Mouse (Mus musculus) kidney, postnatal 0 days (tissue): Measurements from ENCODE around the gene Ptpre. TPM values are rescaled to one million over a fixed set of nuclear protein-coding genes. Genes with fewer than 3 reads are reported as not detected.

ENCODE experiments used
- ATAC-seq: fragments of 200-750 bp; cut with Nextera tagmentation; replicated peaks from 2 replicates; pipeline ENCODE4 v1.8.0; 2017; ENCODE audit warnings: low read depth, moderate number of reproducible peaks, moderate TSS enrichment, moderate library complexity; ENCODE audit not compliant: low FRiP score
- DNase-seq: peaks from one replicate; pipeline ENCODE4 v3.0.0-alpha.2; 2016; ENCODE audit warnings: low spot score
- H3K27ac ChIP-seq: fragments of 300-500 bp; sonication (generic); 2 replicates; pipeline ENCODE4 v1.5.1; 2014; ENCODE audit warnings: mild to moderate bottlenecking
- H3K27me3 ChIP-seq: fragments of 300-500 bp; sonication (generic); 2 replicates; pipeline ENCODE4 v1.6.1; 2014; ENCODE audit warnings: low read length, mixed read lengths; ENCODE audit not compliant: insufficient read depth
- H3K36me3 ChIP-seq: fragments of 300-500 bp; sonication (generic); 2 replicates; pipeline ENCODE4 v1.6.1; 2014; ENCODE audit warnings: low read length, mixed read lengths; ENCODE audit not compliant: insufficient read depth
- H3K4me1 ChIP-seq: fragments of 300-500 bp; sonication (generic); replicated peaks from 2 replicates; pipeline ENCODE4 v1.6.1; 2014; ENCODE audit warnings: antibody characterized with exemption, low read length, mixed read lengths; ENCODE audit not compliant: insufficient read depth
- H3K4me2 ChIP-seq: fragments of 300-500 bp; sonication (generic); 2 replicates; pipeline ENCODE4 v1.6.1; 2014; ENCODE audit warnings: mild to moderate bottlenecking, low read length, moderate library complexity, mixed read lengths
- H3K4me3 ChIP-seq: fragments of 300-500 bp; sonication (generic); replicated peaks from 2 replicates; pipeline ENCODE4 v1.5.1; 2014; ENCODE audit warnings: low read depth, low read length
- H3K9ac ChIP-seq: fragments of 300-500 bp; sonication (generic); 2 replicates; pipeline ENCODE4 v1.6.1; 2014; ENCODE audit warnings: low read depth, low read length
- H3K9me3 ChIP-seq: fragments of 300-500 bp; sonication (generic); replicated peaks from 2 replicates; pipeline ENCODE4 v1.6.1; 2016; ENCODE audit warnings: low read length, inconsistent platforms, mixed read lengths
- CTCF ChIP-seq: IDR thresholded peaks from 2 replicates; pipeline ENCODE4 v1.5.1; 2016; ENCODE audit warnings: antibody characterized with exemption, low read depth, mild to moderate bottlenecking, moderate library complexity
- WGBS: fragments of 180-500 bp; shearing (Covaris S2); extraction: QIAGEN DNeasy Blood & Tissue Kit; methylation state at CpG from one replicate; pipeline ENCODE4 v1.1.7; 2014; 5-methylcytosine and 5-hydroxymethylcytosine counted together
- polyA plus RNA-seq: library from polyadenylated mRNA; unstranded; fragments of >200 nt; fragmentation: Nextera tagmentation; extraction: Ambion mirVana; gene quantifications from 2 replicates; pipeline ENCODE4 v1.2.1, GENCODE M21; 2015

Gene Ptpre
- polyA plus RNA-seq, 1 experiment from 2014 or later, result 1.3 TPM

- Histone ChIP-seq H3K9me3 (no peaks in the 10 kb centered on the region), H3K27ac (no peak overlapping the region), H3K9ac (no peak overlapping the region), H3K4me3 (no peak overlapping the region), H3K4me2 (no peak overlapping the region), H3K4me1 (no peaks in the 10 kb centered on the region), H3K27me3 (no peaks in the 10 kb centered on the region), H3K36me3 (no peaks in the 10 kb centered on the region)
- no peak for TF ChIP-seq CTCF
- DNase-seq (no peak), ATAC-seq (no peak)
- 82% methylated on average over 5 of the region's 5 CpGs for WGBS
These were observed 43.8 kb downstream of the Ptpre start for GRCm38 (mm10) chr7:135581128-135581527.

- no peak overlapping the region for H3K27ac ChIP-seq
- H3K27me3 ChIP-seq, result no peaks in the 10 kb centered on the region
These were observed 47.9 kb downstream of the Ptpre start for GRCm38 (mm10) chr7:135585125-135585687.

GRCm38 (mm10) chr7:135586402-135586801 is 49.1 kb downstream of the Ptpre start:
- ATAC-seq, result no peak
- 41% methylated on average over 4 of the region's 4 CpGs for WGBS

More at GRCm38 (mm10) chr7:135585125-135585687, 47.9 kb downstream of the Ptpre start:
- H3K4me2 ChIP-seq, result no peak overlapping the region
- no peaks in the 10 kb centered on the region for H3K4me1 ChIP-seq
- H3K9me3 ChIP-seq, result no peaks in the 10 kb centered on the region
- no peak overlapping the region for H3K9ac ChIP-seq
- no peak for TF ChIP-seq CTCF
- DNase-seq (no peak), ATAC-seq (no peak)
- no peaks in the 10 kb centered on the region for H3K36me3 ChIP-seq
- WGBS, result 81% methylated on average over 1 of the region's 1 CpGs
- H3K4me3 ChIP-seq, result no peak overlapping the region

GRCm38 (mm10) chr7:135587821-135588575 is 50.7 kb downstream of the Ptpre start:
- ATAC-seq (no peak), DNase-seq (no peak)
- TF ChIP-seq CTCF, result no peak
- H3K9ac ChIP-seq, result no peak overlapping the region
- WGBS, result 73% methylated on average over 2 of the region's 2 CpGs
- H3K4me1 ChIP-seq, result no peaks in the 10 kb centered on the region
- no peak overlapping the region for H3K4me3 ChIP-seq
- no peak overlapping the region for H3K27ac ChIP-seq
- no peaks in the 10 kb centered on the region for H3K9me3 ChIP-seq
- no peaks in the 10 kb centered on the region for H3K27me3 ChIP-seq
- no peak overlapping the region for H3K4me2 ChIP-seq
- H3K36me3 ChIP-seq, result no peaks in the 10 kb centered on the region

More at GRCm38 (mm10) chr7:135586402-135586801, 49.1 kb downstream of the Ptpre start:
- no peak for DNase-seq
- H3K4me2 ChIP-seq, result no peak overlapping the region
- no peak overlapping the region for H3K4me3 ChIP-seq
- no peak overlapping the region for H3K9ac ChIP-seq
- no peaks in the 10 kb centered on the region for H3K4me1 ChIP-seq
- TF ChIP-seq CTCF, result no peak
- H3K36me3 ChIP-seq, result no peaks in the 10 kb centered on the region
- H3K27ac ChIP-seq, result no peak overlapping the region
- H3K27me3 ChIP-seq, result no peaks in the 10 kb centered on the region
- H3K9me3 ChIP-seq, result no peaks in the 10 kb centered on the region

GRCm38 (mm10) chr7:135588620-135589309 is 51.5 kb downstream of the Ptpre start:
- no peak for DNase-seq
- no peaks in the 10 kb centered on the region for H3K27me3 ChIP-seq
- TF ChIP-seq CTCF, result no peak
- no peak overlapping the region for H3K9ac ChIP-seq
- H3K4me1 ChIP-seq, result no peaks in the 10 kb centered on the region
- no peak overlapping the region for H3K4me3 ChIP-seq
- no peak overlapping the region for H3K4me2 ChIP-seq
- H3K27ac ChIP-seq, result no peak overlapping the region
- no peaks in the 10 kb centered on the region for H3K9me3 ChIP-seq
- ATAC-seq, result no peak
- WGBS, result 66% methylated on average over 8 of the region's 8 CpGs
- no peaks in the 10 kb centered on the region for H3K36me3 ChIP-seq

- H3K4me2 ChIP-seq, result no peak overlapping the region
- H3K27ac ChIP-seq, result no peak overlapping the region
- H3K9me3 ChIP-seq, result no peaks in the 10 kb centered on the region
- no peak overlapping the region for H3K4me3 ChIP-seq
- no peaks in the 10 kb centered on the region for H3K4me1 ChIP-seq
- H3K9ac ChIP-seq, result no peak overlapping the region
- no peaks in the 10 kb centered on the region for H3K36me3 ChIP-seq
- WGBS, result 72% methylated on average over 2 of the region's 2 CpGs
- TF ChIP-seq CTCF, result no peak
- no peaks in the 10 kb centered on the region for H3K27me3 ChIP-seq
- no peak for DNase-seq
- ATAC-seq, result no peak
These were observed 54.2 kb downstream of the Ptpre start for GRCm38 (mm10) chr7:135591461-135591860.
